Mouse (Mus musculus): ENCODE results near the gene Spata25.

Spata25 gene

DNA sequence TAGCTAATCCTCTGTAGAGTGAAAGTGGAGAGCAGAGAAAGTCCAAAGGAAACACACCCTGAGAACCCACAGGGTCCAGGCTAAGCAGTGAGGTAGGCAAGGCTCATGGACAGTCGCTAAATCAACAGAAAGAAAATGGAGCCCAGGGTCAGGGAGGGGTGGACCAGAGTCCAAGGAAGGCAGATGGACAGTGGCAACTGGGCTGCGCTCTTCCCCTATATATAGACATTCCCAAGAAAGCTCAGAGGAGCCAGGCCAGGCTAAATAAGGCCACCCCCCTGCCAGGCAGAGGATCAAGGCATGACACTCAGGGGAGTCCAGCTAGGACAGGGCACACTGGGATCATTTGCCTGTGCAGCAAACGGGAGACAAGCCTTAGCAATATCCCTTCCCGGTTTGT is 46.5 kb downstream of the Spata25 start:
- DNase-seq (ENCODE audit: low spot score) = no peak

DNA sequence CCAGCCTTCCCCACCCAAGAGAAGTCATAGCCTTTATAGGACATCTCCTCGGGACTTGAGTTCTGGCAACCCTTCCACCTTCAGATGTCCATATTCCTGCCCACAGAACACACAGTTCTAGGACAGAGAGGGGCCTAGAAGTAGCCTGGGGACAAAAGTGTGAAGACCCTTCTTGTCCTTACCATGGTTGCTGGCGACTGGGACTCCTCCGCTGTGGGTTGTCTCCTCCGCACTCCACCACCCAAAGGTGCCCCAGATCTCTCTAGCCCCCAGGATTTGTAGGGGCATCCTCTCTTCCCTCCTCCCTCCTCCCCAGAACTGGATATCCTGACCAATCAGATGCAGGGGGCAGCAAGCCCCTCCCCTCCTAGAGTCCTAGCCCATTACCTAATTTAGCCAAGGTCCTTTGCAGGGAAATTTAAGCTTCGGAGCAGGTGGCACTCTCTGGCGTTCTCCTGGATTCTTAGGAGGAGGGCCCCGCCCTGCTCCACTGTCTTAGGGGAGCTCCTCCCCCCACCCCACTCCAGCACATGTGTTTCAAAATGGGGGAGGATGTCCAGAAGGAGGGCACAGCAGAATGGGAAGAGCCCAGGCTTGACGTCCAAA is 48.8 kb downstream of the Spata25 start, which contains the start of gene Tnnc2:
Gene Tnnc2 (minus strand): TSS at position 487 of the 606 bp plus-strand sequence.
- no peak for DNase-seq (ENCODE audit: low spot score)

DNA sequence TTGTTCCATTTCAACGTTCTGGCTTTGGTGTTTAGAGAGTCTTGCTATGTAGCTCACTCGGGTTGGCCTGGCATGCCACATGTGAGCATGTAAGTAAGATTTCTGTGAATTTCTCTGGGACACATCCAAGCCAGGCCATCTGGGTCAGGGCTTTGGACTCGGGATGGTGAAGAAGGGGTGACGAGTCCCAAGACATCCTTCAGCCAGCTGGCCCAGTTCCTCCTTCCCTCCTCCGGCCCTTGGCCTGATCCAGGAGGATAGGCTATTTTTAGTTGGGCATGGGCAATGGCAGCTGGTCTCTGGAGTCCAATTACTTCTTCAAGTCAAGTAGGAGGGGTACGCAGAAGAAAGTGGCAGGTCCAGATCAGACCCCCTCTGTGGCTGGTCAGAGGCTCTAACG is 49.5 kb downstream of the Spata25 start:
- DNase-seq (ENCODE audit: low spot score) = peak; percentile 88

DNA sequence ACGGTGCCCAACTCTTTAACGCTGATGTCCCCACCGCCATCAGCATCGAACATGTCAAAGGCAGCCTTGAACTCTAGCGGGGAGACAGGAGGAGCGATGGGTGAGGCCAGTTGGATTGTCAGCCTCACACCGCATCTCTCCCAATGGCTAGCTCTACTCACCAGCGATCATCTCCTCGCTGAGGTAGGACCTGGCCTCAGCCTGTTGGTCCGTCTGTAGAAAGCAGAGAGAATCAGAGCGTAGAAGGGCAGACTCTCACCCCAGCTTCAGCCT is 50.4 kb downstream of the Spata25 start:
- DNase-seq (ENCODE audit: low spot score) = no peak

DNA sequence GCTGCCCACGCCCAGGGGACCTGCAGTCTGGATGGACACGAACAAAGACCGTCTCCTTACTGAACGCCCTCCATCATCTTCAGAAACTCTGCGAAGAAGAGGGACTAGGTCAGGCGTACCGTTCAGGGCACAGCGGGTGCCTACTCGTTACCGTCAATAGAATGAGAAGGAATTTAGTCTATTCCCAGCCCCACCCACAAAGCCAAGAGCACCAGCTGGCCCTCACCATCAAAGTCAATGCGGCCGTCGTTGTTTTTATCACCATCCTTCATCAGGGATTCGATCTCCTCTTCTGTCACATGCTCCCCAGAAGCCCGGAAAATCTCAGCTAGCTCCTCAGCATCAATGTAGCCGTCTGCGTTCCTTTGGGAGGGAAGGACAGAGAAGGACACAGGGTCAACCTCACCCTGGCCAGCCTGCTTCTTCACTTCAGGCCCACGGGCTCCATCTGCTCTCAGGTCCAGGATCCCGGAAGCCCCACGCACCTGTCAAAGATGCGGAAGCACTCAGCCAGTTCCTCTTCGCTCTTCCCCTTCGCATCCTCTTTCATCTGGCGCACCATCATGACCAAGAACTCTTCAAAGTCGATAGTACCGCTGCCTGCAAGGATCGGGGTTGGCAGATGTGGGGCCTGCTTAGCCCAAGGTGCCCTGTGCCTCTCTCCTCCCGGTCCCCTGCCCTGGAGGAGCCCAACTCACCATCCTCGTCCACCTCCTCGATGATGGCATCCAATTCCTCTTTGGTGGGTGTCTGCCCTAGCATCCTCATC is 50.9 kb downstream of the Spata25 start:
- no peak for DNase-seq (ENCODE audit: low spot score)

DNA sequence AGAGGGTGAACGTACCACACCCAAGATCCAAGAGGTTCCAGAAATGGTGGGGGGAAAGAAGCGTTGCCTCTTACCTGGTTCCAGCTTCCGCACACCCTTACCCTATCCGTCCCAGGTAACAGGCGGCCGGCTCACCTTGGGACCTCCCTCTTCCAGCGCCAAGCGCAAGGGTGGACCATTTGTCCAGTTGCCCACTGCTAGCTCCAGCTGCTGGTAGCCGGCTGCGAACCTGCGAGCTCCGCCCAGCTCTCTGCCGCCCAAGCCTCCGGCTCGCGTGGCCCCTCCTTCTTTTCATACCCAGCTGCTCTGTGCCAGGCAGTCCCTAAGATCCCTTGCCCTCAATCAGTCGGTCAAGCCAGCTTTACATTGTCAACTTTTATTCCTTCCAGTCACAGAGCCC is 51.5 kb downstream of the Spata25 start:
- DNase-seq (ENCODE audit: low spot score) = no peak
